Comparison of ENCODE assay signal across 16 mouse cellular contexts in genomic region chr6:38922517-38922916, GRCm38 (mm10). TPM values are rescaled to one million over a fixed set of nuclear protein-coding genes. Genes with fewer than 3 reads are reported as not detected.
DNase-seq lines count a peak whose midpoint lies in the region; ATAC-seq and TF ChIP-seq lines count a peak whose summit lies in the region.
"Had no signal": no experiment of that assay in that cellular context is flagged by ENCODE, and none has a peak within 500 bp of the region (broad histone marks: within the 10 kb centered on the region; RNA-seq: fewer than 3 reads in every experiment).

No protein-coding gene starts in this region.

- TF ChIP-seq CTCF in intestine, postnatal 0 days (IDR thresholded peaks at IDR 0.05; ENCODE audit: low read depth), result no peak
- no peak for TF ChIP-seq CTCF in stomach, postnatal 0 days (IDR thresholded peaks at IDR 0.05; ENCODE audit: low read depth)

- H3K36me3 ChIP-seq in forebrain, embryonic 14.5 days (ENCODE audit: control insufficient read depth, insufficient read depth, low read length), result no peaks in the 10 kb centered on the region
- no peaks in the 10 kb centered on the region for H3K36me3 ChIP-seq in forebrain, embryonic 11.5 days (ENCODE audit: control insufficient read depth, insufficient read depth, low read length)
- no peaks in the 10 kb centered on the region for H3K36me3 ChIP-seq in intestine, embryonic 16.5 days (ENCODE audit: control insufficient read depth, insufficient read depth, low read length)
- H3K36me3 ChIP-seq in intestine, postnatal 0 days (ENCODE audit: control insufficient read depth, insufficient read depth), result no peaks in the 10 kb centered on the region
- H3K36me3 ChIP-seq in stomach, embryonic 14.5 days (ENCODE audit: control insufficient read depth, insufficient read depth, low read length), result no peaks in the 10 kb centered on the region
- H3K36me3 ChIP-seq in stomach, postnatal 0 days (ENCODE audit: control insufficient read depth, insufficient read depth, low read length), result no peaks in the 10 kb centered on the region
- H3K36me3 ChIP-seq: hindbrain, embryonic 10.5 days had no signal

- H3K9me3 ChIP-seq in forebrain, embryonic 14.5 days (replicated peaks; ENCODE audit: control insufficient read depth, low read length), result no peaks in the 10 kb centered on the region
- no peaks in the 10 kb centered on the region for H3K9me3 ChIP-seq in forebrain, embryonic 11.5 days (ENCODE audit: control insufficient read depth, low read length)
- no peaks in the 10 kb centered on the region for H3K9me3 ChIP-seq in intestine, embryonic 16.5 days (ENCODE audit: control insufficient read depth, low read length)
- no peaks in the 10 kb centered on the region for H3K9me3 ChIP-seq in intestine, postnatal 0 days (ENCODE audit: control insufficient read depth)
- no peaks in the 10 kb centered on the region for H3K9me3 ChIP-seq in stomach, embryonic 14.5 days (ENCODE audit: control insufficient read depth, low read depth, low read length)
- H3K9me3 ChIP-seq in stomach, postnatal 0 days (ENCODE audit: control insufficient read depth, low read length), result no peaks in the 10 kb centered on the region
- H3K9me3 ChIP-seq: hindbrain, embryonic 10.5 days had no signal

- peaks cover 7% of the 10 kb centered on the region; the same call in 1 of the 2 replicates for H3K4me1 ChIP-seq in forebrain, embryonic 14.5 days (ENCODE audit: control insufficient read depth, insufficient read depth, low read length)
- no peaks in the 10 kb centered on the region for H3K4me1 ChIP-seq in forebrain, embryonic 11.5 days (replicated peaks; ENCODE audit: control insufficient read depth, insufficient read depth, low read length)
- peaks cover 27% of the 10 kb centered on the region for H3K4me1 ChIP-seq in intestine, embryonic 16.5 days (ENCODE audit: control insufficient read depth, insufficient read depth, low read length)
- peaks cover 13% of the 10 kb centered on the region for H3K4me1 ChIP-seq in intestine, postnatal 0 days (replicated peaks; ENCODE audit: control insufficient read depth, insufficient read depth, low read length)
- peaks cover 3% of the 10 kb centered on the region; the same call in 1 of the 2 replicates for H3K4me1 ChIP-seq in stomach, embryonic 14.5 days (ENCODE audit: control insufficient read depth, insufficient read depth, low read length)
- H3K4me1 ChIP-seq in stomach, postnatal 0 days (replicated peaks; ENCODE audit: control insufficient read depth, insufficient read depth), result no peaks in the 10 kb centered on the region; the same call in 1 of the 2 replicates

- TF ChIP-seq EP300 in stomach, postnatal 0 days (optimal IDR thresholded peaks at IDR 0.05), result no peak

- 0 out of 2 replicates have a peak, but pooled peaks have one; percentile 29 for ATAC-seq in forebrain, embryonic 14.5 days
- no peak for ATAC-seq in forebrain, embryonic 11.5 days (replicated peaks; ENCODE audit: low FRiP score)
- ATAC-seq in intestine, embryonic 16.5 days, result no peak
- ATAC-seq in intestine, postnatal 0 days, result no peak
- no peak for ATAC-seq in stomach, embryonic 14.5 days (ENCODE audit: insufficient number of reproducible peaks, insufficient read depth, low FRiP score, low read depth)
- ATAC-seq in stomach, postnatal 0 days (ENCODE audit: low FRiP score, low TSS enrichment), result no peak

- WGBS in forebrain, embryonic 14.5 days, result 17% methylated on average over 2 of the region's 2 CpGs
- 74% methylated on average over 2 of the region's 2 CpGs for WGBS in forebrain, embryonic 11.5 days
- 50% methylated on average over 2 of the region's 2 CpGs for WGBS in intestine, embryonic 16.5 days
- WGBS in intestine, postnatal 0 days, result 66% methylated on average over 2 of the region's 2 CpGs
- WGBS in stomach, embryonic 14.5 days, result 44% methylated on average over 2 of the region's 2 CpGs
- WGBS in stomach, postnatal 0 days, result 60% methylated on average over 2 of the region's 2 CpGs

- H3K4me3 ChIP-seq in forebrain, embryonic 14.5 days (ENCODE audit: low read depth, low read length), result no peak overlapping the region
- H3K4me3 ChIP-seq in forebrain, embryonic 11.5 days (ENCODE audit: low read depth, low read length), result no peak overlapping the region
- no peak overlapping the region for H3K4me3 ChIP-seq in intestine, embryonic 16.5 days (ENCODE audit: low read length)
- H3K4me3 ChIP-seq in intestine, postnatal 0 days (ENCODE audit: low read depth, low read length), result no peak overlapping the region
- no peak overlapping the region for H3K4me3 ChIP-seq in stomach, embryonic 14.5 days (ENCODE audit: low read depth, low read length)
- no peak overlapping the region for H3K4me3 ChIP-seq in stomach, postnatal 0 days (ENCODE audit: low read depth, low read length)
- H3K4me3 ChIP-seq: hindbrain, embryonic 10.5 days had no signal

- no peaks in the 10 kb centered on the region for H3K27me3 ChIP-seq in forebrain, embryonic 14.5 days (replicated peaks; ENCODE audit: control insufficient read depth, insufficient read depth, low read length)
- no peaks in the 10 kb centered on the region for H3K27me3 ChIP-seq in forebrain, embryonic 11.5 days (ENCODE audit: control insufficient read depth, insufficient read depth, low read length)
- H3K27me3 ChIP-seq in intestine, embryonic 16.5 days (replicated peaks; ENCODE audit: control insufficient read depth, insufficient read depth, low read length), result no peaks in the 10 kb centered on the region
- H3K27me3 ChIP-seq in intestine, postnatal 0 days (replicated peaks; ENCODE audit: control insufficient read depth, insufficient read depth, low read length), result no peaks in the 10 kb centered on the region
- H3K27me3 ChIP-seq in stomach, embryonic 14.5 days (ENCODE audit: control insufficient read depth, insufficient read depth, low read length), result no peaks in the 10 kb centered on the region
- no peaks in the 10 kb centered on the region for H3K27me3 ChIP-seq in stomach, postnatal 0 days (ENCODE audit: control insufficient read depth, insufficient read depth, low read length)

- no peak overlapping the region for H3K4me2 ChIP-seq in forebrain, embryonic 14.5 days (ENCODE audit: low read length)
- H3K4me2 ChIP-seq in forebrain, embryonic 11.5 days (ENCODE audit: low read depth, low read length, severe bottlenecking), result no peak overlapping the region
- no peak overlapping the region for H3K4me2 ChIP-seq in intestine, embryonic 16.5 days (ENCODE audit: low read depth, low read length)
- no peak overlapping the region for H3K4me2 ChIP-seq in intestine, postnatal 0 days (replicated peaks; ENCODE audit: low read depth)
- H3K4me2 ChIP-seq in stomach, embryonic 14.5 days (replicated peaks; ENCODE audit: low read depth, low read length), result no peak overlapping the region
- no peak overlapping the region for H3K4me2 ChIP-seq in stomach, postnatal 0 days (replicated peaks; ENCODE audit: low read depth)

- DNase-seq in forebrain, embryonic 14.5 days (ENCODE audit: low spot score), result peak; percentile 63
- no peak for DNase-seq in forebrain, embryonic 11.5 days (ENCODE audit: low spot score)
- DNase-seq in stomach, postnatal 0 days (ENCODE audit: low spot score), result no peak
- DNase-seq in ovary, postnatal 36 days (ENCODE audit: low spot score), result no peak
- no peak for DNase-seq in spleen, postnatal 4 days (ENCODE audit: low spot score in 2 of 2)
- DNase-seq: B cell, adult 2 months; cerebellum, adult 11 months; kidney, adult 11 months; kidney, postnatal 25 days; lung, adult 18-20 months; retina, postnatal 1 day; thymus, postnatal 4 days had no signal

- H3K9ac ChIP-seq in forebrain, embryonic 14.5 days (ENCODE audit: low read length), result no peak overlapping the region
- H3K9ac ChIP-seq in forebrain, embryonic 11.5 days (ENCODE audit: low read length), result no peak overlapping the region
- no peak overlapping the region for H3K9ac ChIP-seq in intestine, embryonic 16.5 days (ENCODE audit: low read depth, low read length)
- no peak overlapping the region for H3K9ac ChIP-seq in intestine, postnatal 0 days (ENCODE audit: low read depth, low read length)
- no peak overlapping the region for H3K9ac ChIP-seq in stomach, embryonic 14.5 days (replicated peaks; ENCODE audit: low read depth, low read length)
- no peak overlapping the region for H3K9ac ChIP-seq in stomach, postnatal 0 days (ENCODE audit: low read length)

- H3K27ac ChIP-seq in forebrain, embryonic 14.5 days (ENCODE audit: low read depth, low read length), result no peak overlapping the region
- no peak overlapping the region for H3K27ac ChIP-seq in forebrain, embryonic 11.5 days (ENCODE audit: low read depth, low read length)
- H3K27ac ChIP-seq in intestine, embryonic 16.5 days (ENCODE audit: low read length), result peak overlapping the region; percentile 38; the same call in 1 of the 2 replicates
- H3K27ac ChIP-seq in intestine, postnatal 0 days (ENCODE audit: low read depth, low read length), result no peak overlapping the region
- H3K27ac ChIP-seq in stomach, embryonic 14.5 days (ENCODE audit: low read length), result peak overlapping the region; percentile 21; the same call in 1 of the 2 replicates
- H3K27ac ChIP-seq in stomach, postnatal 0 days (replicated peaks), result no peak overlapping the region; the same call in 1 of the 2 replicates
- H3K27ac ChIP-seq: hindbrain, embryonic 10.5 days had no signal

RNA-seq across cellular contexts. Expression of gene Hipk2, which starts 46.6 kb away (rescaled TPM):
- 16.0 and 19.1 TPM in 2 replicates for polyA plus RNA-seq in forebrain, embryonic 14.5 days (2014; fragmentation: Nextera tagmentation; extraction: Ambion mirVana)
- 31.0 and 33.5 TPM in 2 replicates for polyA plus RNA-seq in forebrain, embryonic 11.5 days (2014; fragmentation: Nextera tagmentation; extraction: Ambion mirVana)
- polyA plus RNA-seq in intestine, embryonic 16.5 days (2015; fragmentation: Nextera tagmentation; extraction: Ambion mirVana), result 16.2 and 18.7 TPM in 2 replicates
- polyA plus RNA-seq in intestine, postnatal 0 days (2015; fragmentation: Nextera tagmentation; extraction: Ambion mirVana), result 12.0 and 15.4 TPM in 2 replicates
- polyA plus RNA-seq in stomach, embryonic 14.5 days (2014; fragmentation: Nextera tagmentation; extraction: Ambion mirVana), result 31.8 and 34.3 TPM in 2 replicates
- polyA plus RNA-seq in stomach, postnatal 0 days (2015; fragmentation: Nextera tagmentation; extraction: Ambion mirVana), result 13.7 and 13.9 TPM in 2 replicates

RNA-seq across cellular contexts. Expression of gene Tbxas1, which starts 47.3 kb away (rescaled TPM):
- polyA plus RNA-seq in forebrain, embryonic 14.5 days (2014; fragmentation: Nextera tagmentation; extraction: Ambion mirVana), result 1.2 and 1.6 TPM in 2 replicates
- 1.4 and 1.5 TPM in 2 replicates for polyA plus RNA-seq in forebrain, embryonic 11.5 days (2014; fragmentation: Nextera tagmentation; extraction: Ambion mirVana)
- polyA plus RNA-seq in intestine, embryonic 16.5 days (2015; fragmentation: Nextera tagmentation; extraction: Ambion mirVana), result 4.3 and 4.8 TPM in 2 replicates
- 2.1 and 2.9 TPM in 2 replicates for polyA plus RNA-seq in intestine, postnatal 0 days (2015; fragmentation: Nextera tagmentation; extraction: Ambion mirVana)
- 2.1 and 3.3 TPM in 2 replicates for polyA plus RNA-seq in stomach, embryonic 14.5 days (2014; fragmentation: Nextera tagmentation; extraction: Ambion mirVana)
- polyA plus RNA-seq in stomach, postnatal 0 days (2015; fragmentation: Nextera tagmentation; extraction: Ambion mirVana), result 1.9 and 2.0 TPM in 2 replicates

Comparison
In these comparisons a context has a peak if more than half of its experiments do, and no peak if none do; other contexts are left out.
1. H3K27ac ChIP-seq: peak in intestine, embryonic 16.5 days (single experiment) and stomach, embryonic 14.5 days (single experiment); none in forebrain, embryonic 14.5 days (single experiment), forebrain, embryonic 11.5 days (single experiment), intestine, postnatal 0 days (single experiment) and stomach, postnatal 0 days (single experiment).